Mouse (Mus musculus) midbrain, embryonic 13.5 days (tissue): ENCODE measurements at regions not wholly inside any gene's neighbourhood (a gene's known extent, or its start where the extent isn't known, plus 50 kb on each side); places are given as distances from the start of the nearest gene placed in this dataset.
A peak's percentile ranks its signal among the peaks of the same experiment; 100 is the strongest.

ENCODE experiments used
- ATAC-seq: fragments of 200-750 bp; cut with Nextera tagmentation; 2 replicates; pipeline ENCODE4 v1.8.0; 2017; ENCODE audit warnings: mild to moderate bottlenecking, moderate TSS enrichment, moderate library complexity
- H3K27ac ChIP-seq: fragments of 300-500 bp; sonication (generic); 2 replicates; pipeline ENCODE4 v1.5.1; 2015; ENCODE audit warnings: inconsistent platforms, mild to moderate bottlenecking, moderate library complexity
- H3K27me3 ChIP-seq: fragments of 300-500 bp; sonication (generic); 2 replicates; pipeline ENCODE4 v1.6.1; 2015; ENCODE audit warnings: mild to moderate bottlenecking, inconsistent platforms
- H3K36me3 ChIP-seq: fragments of 300-500 bp; sonication (generic); 2 replicates; pipeline ENCODE4 v1.6.1; 2015; ENCODE audit warnings: mild to moderate bottlenecking, inconsistent platforms
- H3K4me1 ChIP-seq: fragments of 300-500 bp; sonication (generic); replicated peaks from 2 replicates; pipeline ENCODE4 v1.6.1; 2015; ENCODE audit warnings: inconsistent platforms
- H3K4me2 ChIP-seq: fragments of 300-500 bp; sonication (generic); replicated peaks from 2 replicates; pipeline ENCODE4 v1.6.1; 2015; ENCODE audit warnings: moderate library complexity, mild to moderate bottlenecking, inconsistent platforms
- H3K4me3 ChIP-seq: fragments of 300-500 bp; sonication (generic); replicated peaks from 2 replicates; pipeline ENCODE4 v1.5.1; 2015; ENCODE audit warnings: mild to moderate bottlenecking, inconsistent platforms
- H3K9ac ChIP-seq: fragments of 300-500 bp; sonication (generic); replicated peaks from 2 replicates; pipeline ENCODE4 v1.6.1; 2015; ENCODE audit warnings: mild to moderate bottlenecking, inconsistent platforms
- H3K9me3 ChIP-seq: fragments of 300-500 bp; sonication (generic); 2 replicates; pipeline ENCODE4 v1.6.1; 2016; ENCODE audit warnings: mild to moderate bottlenecking, inconsistent platforms
- WGBS: fragments of 180-500 bp; shearing (Covaris S2); methylation state at CpG from one replicate; pipeline ENCODE4 v1.1.7; 2015; 5-methylcytosine and 5-hydroxymethylcytosine counted together

GRCm38 (mm10) chr16:39158893-39159292, 266.4 kb downstream of the Igsf11 start:
- ATAC-seq = no peak
- Histone ChIP-seq H3K27ac (no peak overlapping the region), H3K4me1 (no peaks in the 10 kb centered on the region), H3K27me3 (no peaks in the 10 kb centered on the region), H3K4me2 (no peak overlapping the region), H3K9ac (no peak overlapping the region), H3K9me3 (no peaks in the 10 kb centered on the region), H3K36me3 (no peaks in the 10 kb centered on the region), H3K4me3 (no peak overlapping the region)
- 33% methylated on average over 3 of the region's 3 CpGs for WGBS

- H3K9me3 ChIP-seq = no peaks in the 10 kb centered on the region
- no peak overlapping the region for H3K27ac ChIP-seq
- no peak for ATAC-seq
- H3K4me3 ChIP-seq = no peak overlapping the region
- no peaks in the 10 kb centered on the region for H3K4me1 ChIP-seq
- no peaks in the 10 kb centered on the region for H3K36me3 ChIP-seq
- no peaks in the 10 kb centered on the region for H3K27me3 ChIP-seq
- no peak overlapping the region for H3K9ac ChIP-seq
- WGBS = 85% methylated on average over 7 of the region's 7 CpGs
- no peak overlapping the region for H3K4me2 ChIP-seq
Measured at GRCm38 (mm10) chr16:39159725-39160124, 267.3 kb downstream of the Igsf11 start.

GRCm38 (mm10) chr16:39162684-39163083, 270.2 kb downstream of the Igsf11 start:
- Histone ChIP-seq H3K4me2 (no peak overlapping the region), H3K4me1 (no peaks in the 10 kb centered on the region), H3K4me3 (no peak overlapping the region), H3K36me3 (no peaks in the 10 kb centered on the region), H3K9ac (no peak overlapping the region), H3K27ac (no peak overlapping the region), H3K9me3 (no peaks in the 10 kb centered on the region), H3K27me3 (no peaks in the 10 kb centered on the region)
- 28% methylated on average over 1 of the region's 1 CpGs for WGBS
- no peak for ATAC-seq

- Histone ChIP-seq H3K9ac (no peak overlapping the region), H3K4me2 (no peak overlapping the region), H3K27me3 (no peaks in the 10 kb centered on the region), H3K27ac (no peak overlapping the region), H3K36me3 (no peaks in the 10 kb centered on the region), H3K4me3 (no peak overlapping the region), H3K9me3 (no peaks in the 10 kb centered on the region), H3K4me1 (no peaks in the 10 kb centered on the region)
- no peak for ATAC-seq
- 86% methylated on average over 4 of the region's 4 CpGs for WGBS
Measured at GRCm38 (mm10) chr16:39191861-39192260, 299.4 kb downstream of the Igsf11 start.

- 100% methylated on average over 1 of the region's 1 CpGs for WGBS
- H3K9me3 ChIP-seq = no peaks in the 10 kb centered on the region
- no peak overlapping the region for H3K4me2 ChIP-seq
- no peak for ATAC-seq
- H3K27me3 ChIP-seq = no peaks in the 10 kb centered on the region
- H3K4me3 ChIP-seq = no peak overlapping the region
- H3K4me1 ChIP-seq = no peaks in the 10 kb centered on the region
- no peaks in the 10 kb centered on the region for H3K36me3 ChIP-seq
- no peak overlapping the region for H3K9ac ChIP-seq
- no peak overlapping the region for H3K27ac ChIP-seq
Measured at GRCm38 (mm10) chr16:39195431-39195830, 303.0 kb downstream of the Igsf11 start.

GRCm38 (mm10) chr16:39196896-39197295, 304.4 kb downstream of the Igsf11 start:
- H3K4me1 ChIP-seq = no peaks in the 10 kb centered on the region
- ATAC-seq = no peak
- no peak overlapping the region for H3K27ac ChIP-seq
- H3K9ac ChIP-seq = no peak overlapping the region
- WGBS = 81% methylated on average over 2 of the region's 2 CpGs
- H3K4me2 ChIP-seq = no peak overlapping the region
- H3K9me3 ChIP-seq = no peaks in the 10 kb centered on the region
- H3K4me3 ChIP-seq = no peak overlapping the region
- no peaks in the 10 kb centered on the region for H3K36me3 ChIP-seq
- no peaks in the 10 kb centered on the region for H3K27me3 ChIP-seq

- no peak overlapping the region for H3K4me2 ChIP-seq
- H3K4me1 ChIP-seq = peaks cover 7% of the 10 kb centered on the region; the same call in 1 of the 2 replicates
- no peak overlapping the region for H3K9ac ChIP-seq
- WGBS = 89% methylated on average over 8 of the region's 8 CpGs
- H3K27me3 ChIP-seq = no peaks in the 10 kb centered on the region
- H3K36me3 ChIP-seq = no peaks in the 10 kb centered on the region
- no peak overlapping the region for H3K4me3 ChIP-seq
- no peak for ATAC-seq
- no peaks in the 10 kb centered on the region for H3K9me3 ChIP-seq
- no peak overlapping the region for H3K27ac ChIP-seq
Measured at GRCm38 (mm10) chr16:39223551-39223950, 331.1 kb downstream of the Igsf11 start.

- Histone ChIP-seq H3K9ac (no peak overlapping the region), H3K27ac (no peak overlapping the region), H3K4me1 (peaks cover 22% of the 10 kb centered on the region), H3K9me3 (no peaks in the 10 kb centered on the region), H3K4me3 (no peak overlapping the region), H3K4me2 (no peak overlapping the region), H3K27me3 (no peaks in the 10 kb centered on the region), H3K36me3 (no peaks in the 10 kb centered on the region)
- 77% methylated on average over 7 of the region's 7 CpGs for WGBS
- ATAC-seq = peak; percentile 31; the same call in 1 of the 2 replicates
Measured at GRCm38 (mm10) chr16:39229501-39229900, 337.0 kb downstream of the Igsf11 start.

GRCm38 (mm10) chr16:39230439-39230838, 338.0 kb downstream of the Igsf11 start:
- H3K36me3 ChIP-seq = no peaks in the 10 kb centered on the region
- H3K27me3 ChIP-seq = no peaks in the 10 kb centered on the region
- H3K4me1 ChIP-seq = peaks cover 22% of the 10 kb centered on the region
- no peak overlapping the region for H3K4me2 ChIP-seq
- ATAC-seq = peak; percentile 77
- H3K27ac ChIP-seq = peak overlapping the region; percentile 54; the same call in 1 of the 2 replicates
- H3K4me3 ChIP-seq = no peak overlapping the region
- WGBS = 3% methylated on average over 3 of the region's 3 CpGs
- H3K9ac ChIP-seq = no peak overlapping the region
- H3K9me3 ChIP-seq = no peaks in the 10 kb centered on the region

- H3K4me1 ChIP-seq = peaks cover 15% of the 10 kb centered on the region
- WGBS = 92% methylated on average over 2 of the region's 2 CpGs
- no peak overlapping the region for H3K4me2 ChIP-seq
- no peaks in the 10 kb centered on the region for H3K9me3 ChIP-seq
- H3K27ac ChIP-seq = no peak overlapping the region
- H3K27me3 ChIP-seq = no peaks in the 10 kb centered on the region
- H3K36me3 ChIP-seq = no peaks in the 10 kb centered on the region
- no peak overlapping the region for H3K4me3 ChIP-seq
- ATAC-seq = no peak
- H3K9ac ChIP-seq = no peak overlapping the region
Measured at GRCm38 (mm10) chr16:39234290-39234689, 341.8 kb downstream of the Igsf11 start.

- Histone ChIP-seq H3K4me1 (peaks cover 9% of the 10 kb centered on the region), H3K36me3 (no peaks in the 10 kb centered on the region), H3K4me3 (no peak overlapping the region), H3K27ac (no peak overlapping the region), H3K4me2 (no peak overlapping the region), H3K9ac (no peak overlapping the region), H3K9me3 (no peaks in the 10 kb centered on the region), H3K27me3 (no peaks in the 10 kb centered on the region)
- 83% methylated on average over 2 of the region's 2 CpGs for WGBS
- ATAC-seq = no peak
Measured at GRCm38 (mm10) chr16:39273490-39273889, 381.0 kb downstream of the Igsf11 start.

- Histone ChIP-seq H3K4me1 (peaks cover 7% of the 10 kb centered on the region; the same call in 1 of the 2 replicates), H3K27me3 (no peaks in the 10 kb centered on the region), H3K27ac (no peak overlapping the region), H3K9me3 (no peaks in the 10 kb centered on the region), H3K4me2 (no peak overlapping the region), H3K4me3 (no peak overlapping the region), H3K36me3 (no peaks in the 10 kb centered on the region), H3K9ac (no peak overlapping the region)
- peak; percentile 58; the same call in 1 of the 2 replicates for ATAC-seq
- 14% methylated on average over 2 of the region's 2 CpGs for WGBS
Measured at GRCm38 (mm10) chr16:39284484-39284883, 392.0 kb downstream of the Igsf11 start.

- no peaks in the 10 kb centered on the region for H3K9me3 ChIP-seq
- H3K4me2 ChIP-seq = no peak overlapping the region
- H3K27ac ChIP-seq = no peak overlapping the region
- H3K27me3 ChIP-seq = no peaks in the 10 kb centered on the region
- H3K4me3 ChIP-seq = no peak overlapping the region
- H3K36me3 ChIP-seq = no peaks in the 10 kb centered on the region
- 81% methylated on average over 3 of the region's 3 CpGs for WGBS
- H3K9ac ChIP-seq = no peak overlapping the region
- H3K4me1 ChIP-seq = peaks cover 7% of the 10 kb centered on the region; the same call in 1 of the 2 replicates
- ATAC-seq = no peak
Measured at GRCm38 (mm10) chr16:39285028-39285744, 392.7 kb downstream of the Igsf11 start.
